Mouse (Mus musculus): Measurements from ENCODE around the gene Farp2. TPM values are rescaled to one million over a fixed set of nuclear protein-coding genes. Genes with fewer than 3 reads are reported as not detected.
"Not testable (repeated sequence)": the region's sequence is repeated elsewhere in the genome, so short reads cannot be mapped to it uniquely, and the experiment has no call there.

Gene Farp2
- total RNA-seq, 2 experiments from 2014 or later: 11.9 to 13.0 TPM

DNA sequence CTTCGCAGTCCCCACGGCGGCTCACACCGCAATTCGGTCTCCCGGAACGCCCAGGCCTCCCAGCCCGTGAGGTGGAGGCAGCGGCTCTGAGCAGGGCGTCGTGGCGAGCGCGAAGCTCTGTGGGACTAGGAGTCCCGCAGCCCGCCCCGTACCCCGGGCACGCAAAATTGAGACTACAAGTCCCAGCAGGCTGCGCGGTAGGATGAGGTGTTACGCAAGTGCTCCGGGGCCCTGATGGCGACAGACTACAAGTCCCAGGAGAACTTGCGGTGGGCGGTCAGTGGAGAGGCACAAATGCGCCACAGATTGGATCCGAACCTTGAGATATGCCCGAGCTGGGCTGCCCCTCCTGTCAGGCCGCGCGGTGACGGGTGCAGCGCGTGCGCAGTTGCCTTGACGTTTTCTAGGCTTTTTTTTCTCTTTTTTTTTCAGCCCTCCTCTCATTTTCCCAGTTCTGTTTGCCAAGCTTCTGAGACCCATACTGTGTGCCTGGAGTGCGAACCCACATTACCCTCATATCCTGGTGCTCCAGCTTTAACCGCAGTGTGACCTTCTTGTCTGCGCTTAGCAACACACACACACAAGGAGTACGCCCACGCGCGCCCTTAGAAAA is 123.8 kb downstream of the Farp2 start:
- peak; percentile 99 to 100 for DNase-seq

- no peak for DNase-seq
Measured at GRCm38 (mm10) chr1:93636211-93636897, 124.5 kb downstream of the Farp2 start.

GRCm38 (mm10) chr1:93641978-93642377 is 130.1 kb downstream of the Farp2 start:
- no peak for DNase-seq

DNA sequence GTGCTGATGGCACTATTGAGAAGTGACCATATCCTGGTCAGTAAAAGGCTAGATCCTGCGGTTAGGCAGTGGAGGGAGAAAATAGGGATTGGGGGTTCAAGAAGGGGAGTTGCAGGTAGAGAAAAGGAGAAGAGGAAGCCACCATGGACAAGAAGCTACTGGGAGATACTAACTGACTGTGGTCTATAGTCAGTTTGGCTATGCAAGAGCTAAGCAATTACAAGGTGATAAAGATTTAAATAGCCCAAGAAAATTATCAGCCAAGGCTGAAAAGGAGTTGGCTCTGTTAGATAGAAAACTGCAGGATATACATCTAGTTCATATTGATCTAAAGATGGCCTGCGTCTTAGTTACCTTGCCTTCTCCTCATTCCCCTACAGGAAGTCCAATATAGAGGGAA is 130.8 kb downstream of the Farp2 start:
- no peak for DNase-seq

GRCm38 (mm10) chr1:93649604-93650172 is 137.8 kb downstream of the Farp2 start:
- DNase-seq: no peak

DNA sequence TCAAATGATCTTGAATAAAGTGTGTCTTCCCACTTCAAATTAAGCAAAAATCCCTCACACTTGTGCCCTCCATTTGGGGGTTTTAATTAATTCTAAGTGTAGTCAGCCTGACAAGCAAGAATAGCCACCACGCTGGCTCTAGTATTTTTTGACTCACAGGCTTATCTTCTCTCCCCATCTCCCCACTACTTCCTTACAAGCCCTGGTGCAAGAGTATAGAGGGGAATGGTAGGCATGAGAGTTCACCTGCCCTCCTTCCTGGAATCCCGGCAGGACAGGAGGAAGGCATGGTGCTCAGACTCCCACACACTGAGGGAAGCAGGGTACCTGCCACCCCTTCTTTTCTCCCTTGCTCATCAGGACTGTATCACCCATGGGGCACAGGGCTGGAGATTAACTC is 142.4 kb downstream of the Farp2 start:
- DNase-seq: no peak

GRCm38 (mm10) chr1:93654798-93655197 is 142.9 kb downstream of the Farp2 start:
- DNase-seq: no peak

- no peak for DNase-seq
Measured at GRCm38 (mm10) chr1:93656325-93657024, 144.6 kb downstream of the Farp2 start.

DNA sequence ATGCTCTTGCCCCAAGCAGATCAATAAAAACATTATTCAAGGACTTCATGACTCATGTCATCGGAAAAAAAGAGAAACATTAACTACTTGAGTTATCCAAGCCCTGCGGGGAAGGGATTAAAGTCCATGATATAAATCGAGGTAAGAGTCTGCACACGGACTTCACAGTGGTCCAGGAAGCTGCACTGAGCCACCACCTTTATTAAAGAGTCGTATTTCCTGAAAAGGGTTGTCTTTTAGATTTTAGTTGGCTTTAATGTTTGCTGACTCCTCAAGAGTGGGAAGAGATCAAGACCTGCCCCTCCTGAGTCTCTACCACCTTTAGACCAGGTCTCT is 145.1 kb downstream of the Farp2 start:
- no peak for DNase-seq

DNA sequence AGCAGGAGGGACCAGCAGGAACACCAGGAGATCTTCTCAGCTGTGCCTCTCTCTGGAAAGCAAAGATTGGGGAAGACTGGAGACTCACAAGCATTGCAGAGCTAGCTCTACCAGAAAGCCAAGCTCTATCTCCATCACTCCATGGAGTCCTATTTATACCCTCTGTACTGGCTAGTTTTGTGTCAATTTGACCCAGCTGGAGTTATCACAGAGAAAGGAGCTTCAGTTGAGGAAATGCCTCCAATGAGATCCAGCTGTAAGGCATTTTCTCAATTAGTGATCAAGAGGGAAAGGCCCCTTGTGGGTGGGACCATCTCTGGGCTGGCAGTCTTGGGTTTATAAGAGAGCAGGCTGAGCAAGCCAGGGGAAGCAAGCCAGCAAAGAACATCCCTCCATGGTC is 146.7 kb downstream of the Farp2 start, which contains the start of gene Stk25:
Gene Stk25 (minus strand): TSS at position 101 of the 400 bp plus-strand sequence.
- DNase-seq: not testable (repeated sequence)

- no peak for DNase-seq
Measured at GRCm38 (mm10) chr1:93667760-93668400, 156.0 kb downstream of the Farp2 start.

DNA sequence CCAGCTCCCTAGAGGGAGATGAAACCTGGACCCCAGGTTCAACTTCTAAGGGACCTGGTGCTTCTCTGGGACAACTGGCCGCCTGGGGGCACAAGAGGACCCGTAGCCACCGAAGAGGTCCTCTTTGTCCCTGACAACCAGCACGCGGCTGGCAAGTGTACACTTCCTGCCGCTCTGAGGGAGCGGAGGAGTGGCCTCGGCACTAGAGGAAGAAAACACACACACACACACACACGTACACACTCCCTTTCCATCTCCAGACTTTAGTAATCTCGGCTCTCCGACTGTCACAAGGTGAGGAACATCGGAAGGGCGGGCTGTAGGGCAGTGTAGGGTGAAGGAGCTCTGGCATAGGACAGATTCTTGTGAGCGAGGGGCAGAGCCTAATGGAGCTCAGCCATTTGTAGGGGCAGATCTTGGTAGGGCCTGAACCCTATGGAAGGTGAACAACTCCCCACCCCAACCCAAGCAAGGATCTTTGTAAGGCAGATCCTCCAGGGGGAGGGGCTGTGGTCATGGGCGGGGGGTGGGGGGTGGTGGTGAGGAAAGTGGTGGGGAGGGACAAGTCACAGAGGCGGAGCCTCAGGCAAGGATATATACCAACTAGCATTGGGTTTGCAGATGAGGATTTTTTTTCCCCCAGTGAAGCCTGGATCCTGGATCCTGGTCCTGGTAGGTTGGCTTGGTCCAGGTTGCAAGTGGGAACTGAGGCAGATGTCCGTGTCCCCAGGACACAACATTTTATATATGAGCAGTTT is 157.1 kb downstream of the Farp2 start:
- DNase-seq: peak in 1 of 2 experiments; percentile 56

DNA sequence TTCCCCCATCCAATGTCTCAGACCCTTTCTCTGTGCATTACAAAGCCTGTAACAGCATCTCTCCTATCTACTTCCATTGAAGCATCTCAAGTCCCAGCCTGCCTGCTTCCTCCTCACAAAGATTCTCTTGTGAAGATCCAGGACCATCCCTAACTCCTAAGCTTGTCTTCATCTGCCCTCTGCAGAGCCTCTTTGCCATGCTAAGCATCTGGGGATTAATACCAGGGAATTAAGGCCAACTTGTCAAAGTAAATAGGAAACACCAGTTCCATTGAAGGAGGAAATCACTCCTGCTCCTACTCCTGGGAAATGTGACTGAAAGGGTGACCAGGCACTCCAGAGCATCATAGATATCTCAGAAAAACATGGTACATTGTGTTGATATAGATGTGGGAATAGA is 158.1 kb downstream of the Farp2 start:
- DNase-seq: no peak

Other genes starting within 250 kb of the Farp2 start
- gene Mterf4, start 206.2 kb upstream of the Farp2 start, total RNA-seq (2021): 10 to 100 TPM; 22.2 TPM
- 10 to 100 TPM; 66.3 to 85.6 TPM for gene Ppp1r7, start 169.2 kb upstream of the Farp2 start, total RNA-seq (2021)
- 1 to 10 TPM; 5.7 to 6.9 TPM for gene Pask, start 168.6 kb upstream of the Farp2 start, total RNA-seq (2021)
- gene Ano7, start 138.1 kb upstream of the Farp2 start, total RNA-seq (2021): under 1 TPM; 0.17 to 0.35 TPM
- gene Hdlbp, start 33.3 kb upstream of the Farp2 start, total RNA-seq (2021): 100 to 1,000 TPM; 148 to 152 TPM
- gene Stk25, start 146.6 kb downstream of the Farp2 start, total RNA-seq (2021): 100 to 1,000 TPM; 397 to 399 TPM
- 10 to 100 TPM; 64.5 to 79.7 TPM for gene Bok, start 173.6 kb downstream of the Farp2 start, total RNA-seq (2021)
- gene Atg4b, start 239.4 kb downstream of the Farp2 start, total RNA-seq (2021): 10 to 100 TPM; 79.8 to 84.8 TPM
- 10 to 100 TPM; 34.2 to 34.3 TPM for gene Thap4, start 242.8 kb downstream of the Farp2 start, total RNA-seq (2021)